Mouse (Mus musculus): ENCODE results near the gene Spata25. TPM values are rescaled to one million over a fixed set of nuclear protein-coding genes. Genes with fewer than 3 reads are reported as not detected.

Gene Spata25
- polyA plus RNA-seq, 1 experiment from 2014 or later = not detected

GRCm38 (mm10) chr2:164822636-164823165, 5.6 kb downstream of the Spata25 start, which contains the start of gene Zswim1:
Gene Zswim1 (plus strand): TSS chr2:164822686.
- peak within 1 kb of the TSS; percentile 63 for H3K4me2 ChIP-seq (ENCODE audit: low read length)
- DNase-seq (ENCODE audit: low spot score) (peak; percentile 100), ATAC-seq (replicated peaks; ENCODE audit: low FRiP score, low TSS enrichment, low read depth) (peak; percentile 99)
- H3K27me3 ChIP-seq (replicated peaks; ENCODE audit: control insufficient read depth, insufficient read depth, low read length) = no peaks in the 10 kb centered on the region
- H3K9ac ChIP-seq (ENCODE audit: low read length) = peak within 1 kb of the TSS; percentile 67
- H3K4me3 ChIP-seq (ENCODE audit: low read depth, low read length) = peak within 1 kb of the TSS; percentile 91
- peaks cover 47% of the 10 kb centered on the region for H3K36me3 ChIP-seq (ENCODE audit: control insufficient read depth, insufficient read depth, low read length)
- no peaks in the 10 kb centered on the region for H3K9me3 ChIP-seq (ENCODE audit: control insufficient read depth, low read length)
- peaks cover 13% of the 10 kb centered on the region for H3K4me1 ChIP-seq (replicated peaks; ENCODE audit: control insufficient read depth, insufficient read depth, low read length)
- H3K27ac ChIP-seq (ENCODE audit: low read depth) = peak within 1 kb of the TSS; percentile 71
- WGBS = under 1% methylated on average over 32 of the region's 32 CpGs

DNA sequence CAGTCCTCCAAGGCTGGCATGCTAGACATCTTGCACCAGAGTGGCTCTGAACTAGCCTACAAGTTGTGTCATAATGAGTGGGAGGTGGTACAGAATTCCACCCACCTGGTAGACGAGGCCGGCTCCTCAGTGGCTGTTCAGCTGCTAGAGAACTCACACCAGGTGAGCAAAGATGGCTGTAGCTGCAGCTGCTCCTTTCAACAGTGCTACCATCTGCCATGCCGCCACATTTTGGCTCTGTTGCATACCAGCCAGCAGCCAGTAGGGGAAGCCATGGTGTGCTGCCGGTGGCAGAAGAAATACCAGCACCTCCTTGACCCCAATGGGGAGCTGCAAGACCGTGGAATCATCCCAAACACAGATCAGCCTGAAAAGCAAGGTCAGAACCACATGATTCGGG, 7.3 kb downstream of the Spata25 start:
- Histone ChIP-seq H3K27ac (ENCODE audit: low read depth) (no peak overlapping the region), H3K36me3 (ENCODE audit: control insufficient read depth, insufficient read depth, low read length) (peaks cover 32% of the 10 kb centered on the region), H3K4me1 (replicated peaks; ENCODE audit: control insufficient read depth, insufficient read depth, low read length) (peaks cover 14% of the 10 kb centered on the region), H3K4me2 (ENCODE audit: low read length) (no peak overlapping the region), H3K9ac (ENCODE audit: low read length) (no peak overlapping the region), H3K27me3 (replicated peaks; ENCODE audit: control insufficient read depth, insufficient read depth, low read length) (no peaks in the 10 kb centered on the region), H3K4me3 (ENCODE audit: low read depth, low read length) (no peak overlapping the region; the same call in 1 of the 2 replicates), H3K9me3 (ENCODE audit: control insufficient read depth, low read length) (no peaks in the 10 kb centered on the region)
- DNase-seq (ENCODE audit: low spot score) = no peak
- 86% methylated on average over 6 of the region's 6 CpGs for WGBS
- ATAC-seq (replicated peaks; ENCODE audit: low FRiP score, low TSS enrichment, low read depth) = no peak

- DNase-seq (ENCODE audit: low spot score) = no peak
- Histone ChIP-seq H3K27me3 (replicated peaks; ENCODE audit: control insufficient read depth, insufficient read depth, low read length) (no peaks in the 10 kb centered on the region), H3K4me2 (ENCODE audit: low read length) (no peak overlapping the region), H3K36me3 (ENCODE audit: control insufficient read depth, insufficient read depth, low read length) (peaks cover 22% of the 10 kb centered on the region), H3K4me3 (ENCODE audit: low read depth, low read length) (no peak overlapping the region), H3K9me3 (ENCODE audit: control insufficient read depth, low read length) (no peaks in the 10 kb centered on the region), H3K4me1 (replicated peaks; ENCODE audit: control insufficient read depth, insufficient read depth, low read length) (peaks cover 7% of the 10 kb centered on the region), H3K27ac (ENCODE audit: low read depth) (no peak overlapping the region), H3K9ac (ENCODE audit: low read length) (no peak overlapping the region)
- 47% methylated on average over 5 of the region's 5 CpGs for WGBS
- no peak for ATAC-seq (replicated peaks; ENCODE audit: low FRiP score, low TSS enrichment, low read depth)
These were observed 10.6 kb downstream of the Spata25 start for GRCm38 (mm10) chr2:164817703-164818102.

- Histone ChIP-seq H3K4me3 (ENCODE audit: low read depth, low read length) (no peak overlapping the region), H3K9ac (ENCODE audit: low read length) (no peak overlapping the region), H3K4me2 (ENCODE audit: low read length) (no peak overlapping the region), H3K27me3 (replicated peaks; ENCODE audit: control insufficient read depth, insufficient read depth, low read length) (no peaks in the 10 kb centered on the region), H3K9me3 (ENCODE audit: control insufficient read depth, low read length) (no peaks in the 10 kb centered on the region), H3K27ac (ENCODE audit: low read depth) (peak overlapping the region; percentile 11; the same call in 1 of the 2 replicates), H3K4me1 (replicated peaks; ENCODE audit: control insufficient read depth, insufficient read depth, low read length) (peaks cover 5% of the 10 kb centered on the region), H3K36me3 (ENCODE audit: control insufficient read depth, insufficient read depth, low read length) (peaks cover 27% of the 10 kb centered on the region)
- ATAC-seq (replicated peaks; ENCODE audit: low FRiP score, low TSS enrichment, low read depth) = no peak
- DNase-seq (ENCODE audit: low spot score) = no peak
- WGBS = 75% methylated on average over 6 of the region's 6 CpGs
These were observed 11.1 kb downstream of the Spata25 start for GRCm38 (mm10) chr2:164817206-164817605.

- Histone ChIP-seq H3K27me3 (replicated peaks; ENCODE audit: control insufficient read depth, insufficient read depth, low read length) (no peaks in the 10 kb centered on the region), H3K4me3 (ENCODE audit: low read depth, low read length) (no peak overlapping the region), H3K36me3 (ENCODE audit: control insufficient read depth, insufficient read depth, low read length) (peaks cover 19% of the 10 kb centered on the region), H3K9ac (ENCODE audit: low read length) (no peak overlapping the region), H3K9me3 (ENCODE audit: control insufficient read depth, low read length) (no peaks in the 10 kb centered on the region), H3K4me2 (ENCODE audit: low read length) (no peak overlapping the region), H3K4me1 (replicated peaks; ENCODE audit: control insufficient read depth, insufficient read depth, low read length) (peaks cover 4% of the 10 kb centered on the region; the same call in 1 of the 2 replicates), H3K27ac (ENCODE audit: low read depth) (no peak overlapping the region)
- no peak for DNase-seq (ENCODE audit: low spot score)
- 90% methylated on average over 8 of the region's 8 CpGs for WGBS
- no peak for ATAC-seq (replicated peaks; ENCODE audit: low FRiP score, low TSS enrichment, low read depth)
These were observed 12.5 kb downstream of the Spata25 start for GRCm38 (mm10) chr2:164815821-164816220.

- ATAC-seq (replicated peaks; ENCODE audit: low FRiP score, low TSS enrichment, low read depth) (no peak), DNase-seq (ENCODE audit: low spot score) (no peak)
- Histone ChIP-seq H3K4me3 (ENCODE audit: low read depth, low read length) (no peak overlapping the region), H3K4me2 (ENCODE audit: low read length) (no peak overlapping the region), H3K27me3 (replicated peaks; ENCODE audit: control insufficient read depth, insufficient read depth, low read length) (no peaks in the 10 kb centered on the region), H3K27ac (ENCODE audit: low read depth) (no peak overlapping the region), H3K9ac (ENCODE audit: low read length) (no peak overlapping the region), H3K36me3 (ENCODE audit: control insufficient read depth, insufficient read depth, low read length) (peaks cover 14% of the 10 kb centered on the region), H3K4me1 (replicated peaks; ENCODE audit: control insufficient read depth, insufficient read depth, low read length) (peaks cover 4% of the 10 kb centered on the region; the same call in 1 of the 2 replicates), H3K9me3 (ENCODE audit: control insufficient read depth, low read length) (no peaks in the 10 kb centered on the region)
- WGBS = 88% methylated on average over 5 of the region's 5 CpGs
These were observed 13.0 kb downstream of the Spata25 start for GRCm38 (mm10) chr2:164815348-164815747.

DNA sequence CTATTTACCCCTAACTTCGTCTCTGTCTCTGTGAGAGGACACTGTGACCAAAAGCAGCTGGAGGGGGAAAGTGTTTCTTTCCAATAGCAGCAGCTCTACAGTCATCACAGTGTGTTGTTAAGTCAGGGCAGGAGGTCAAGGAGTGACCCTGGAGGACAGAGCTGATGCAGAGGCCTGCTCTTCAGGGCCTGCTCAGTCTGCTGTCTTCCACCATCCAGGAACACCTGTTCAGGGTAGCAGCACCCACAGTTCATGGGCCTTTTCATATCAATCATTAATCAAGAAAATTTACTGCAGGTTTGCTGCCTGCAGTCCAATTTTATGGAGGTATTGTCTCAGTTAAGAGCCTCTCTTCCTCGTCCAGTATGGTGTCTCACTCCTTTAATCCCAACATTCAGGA, 14.8 kb downstream of the Spata25 start:
- Histone ChIP-seq H3K27me3 (replicated peaks; ENCODE audit: control insufficient read depth, insufficient read depth, low read length) (no peaks in the 10 kb centered on the region), H3K4me3 (ENCODE audit: low read depth, low read length) (no peak overlapping the region), H3K4me1 (replicated peaks; ENCODE audit: control insufficient read depth, insufficient read depth, low read length) (peaks cover 4% of the 10 kb centered on the region; the same call in 1 of the 2 replicates), H3K9ac (ENCODE audit: low read length) (no peak overlapping the region), H3K36me3 (ENCODE audit: control insufficient read depth, insufficient read depth, low read length) (peaks cover 16% of the 10 kb centered on the region; the same call in 1 of the 2 replicates), H3K27ac (ENCODE audit: low read depth) (no peak overlapping the region), H3K4me2 (ENCODE audit: low read length) (no peak overlapping the region), H3K9me3 (ENCODE audit: control insufficient read depth, low read length) (no peaks in the 10 kb centered on the region)
- WGBS = 51% methylated on average over 2 of the region's 2 CpGs
- ATAC-seq (replicated peaks; ENCODE audit: low FRiP score, low TSS enrichment, low read depth) (no peak), DNase-seq (ENCODE audit: low spot score) (no peak)

DNA sequence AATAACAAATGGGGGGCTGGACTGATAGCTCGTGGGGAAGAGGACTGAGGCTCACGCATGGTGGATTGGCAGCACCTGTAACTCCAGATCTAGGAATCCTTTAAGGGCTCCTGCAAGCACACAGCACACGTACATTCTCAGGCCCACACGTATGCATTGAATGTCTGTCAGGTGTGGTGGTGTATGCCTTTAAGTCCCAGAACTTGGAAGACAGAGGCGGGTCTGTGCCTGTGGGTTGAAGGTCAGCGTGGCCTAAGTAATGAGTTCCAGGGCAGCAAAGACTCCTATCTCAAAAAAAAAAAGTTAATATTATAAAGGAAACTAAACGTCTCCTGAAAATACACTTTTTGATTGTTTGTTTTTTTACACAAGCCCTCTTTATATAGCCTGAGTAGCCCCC, 21.7 kb downstream of the Spata25 start:
- no peaks in the 10 kb centered on the region for H3K9me3 ChIP-seq (ENCODE audit: control insufficient read depth, low read length)
- no peak for ATAC-seq (replicated peaks; ENCODE audit: low FRiP score, low TSS enrichment, low read depth)
- no peak overlapping the region for H3K9ac ChIP-seq (ENCODE audit: low read length)
- H3K27me3 ChIP-seq (replicated peaks; ENCODE audit: control insufficient read depth, insufficient read depth, low read length) = no peaks in the 10 kb centered on the region
- peaks cover 12% of the 10 kb centered on the region for H3K4me1 ChIP-seq (replicated peaks; ENCODE audit: control insufficient read depth, insufficient read depth, low read length)
- no peak for DNase-seq (ENCODE audit: low spot score)
- no peak overlapping the region for H3K4me2 ChIP-seq (ENCODE audit: low read length)
- 74% methylated on average over 7 of the region's 7 CpGs for WGBS
- H3K36me3 ChIP-seq (ENCODE audit: control insufficient read depth, insufficient read depth, low read length) = 0 out of 2 replicates have a peak, but pooled peaks cover 6% of the 10 kb centered on the region
- H3K27ac ChIP-seq (ENCODE audit: low read depth) = no peak overlapping the region
- no peak overlapping the region for H3K4me3 ChIP-seq (ENCODE audit: low read depth, low read length)

DNA sequence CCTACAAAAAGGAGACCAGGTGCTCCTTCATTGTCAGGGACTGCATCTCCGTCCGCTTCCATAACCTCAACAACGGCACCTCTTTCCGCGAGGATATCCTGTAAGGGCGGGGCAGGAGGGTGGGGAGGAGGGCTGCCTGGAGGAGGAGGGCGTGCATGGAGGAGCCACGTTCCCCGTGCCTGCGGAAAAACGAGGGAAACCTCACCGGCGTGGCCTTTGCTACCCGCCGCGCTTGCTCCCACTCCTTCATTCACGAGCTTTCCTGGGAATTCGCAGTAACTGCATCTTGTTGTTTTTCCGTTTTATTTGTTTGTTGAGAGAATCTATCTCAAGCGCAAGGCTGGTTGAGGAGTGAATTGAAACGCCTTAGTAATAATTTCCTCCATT, 23.0 kb downstream of the Spata25 start:
- peak overlapping the region; percentile 81; the same call in 1 of the 2 replicates for H3K27ac ChIP-seq (ENCODE audit: low read depth)
- peaks cover 12% of the 10 kb centered on the region; the same call in 1 of the 2 replicates for H3K36me3 ChIP-seq (ENCODE audit: control insufficient read depth, insufficient read depth, low read length)
- H3K4me3 ChIP-seq (ENCODE audit: low read depth, low read length) = peak overlapping the region; percentile 91
- DNase-seq (ENCODE audit: low spot score) (no peak), ATAC-seq (replicated peaks; ENCODE audit: low FRiP score, low TSS enrichment, low read depth) (peak; percentile 63)
- H3K9ac ChIP-seq (ENCODE audit: low read length) = peak overlapping the region; percentile 82
- no peaks in the 10 kb centered on the region for H3K27me3 ChIP-seq (replicated peaks; ENCODE audit: control insufficient read depth, insufficient read depth, low read length)
- H3K9me3 ChIP-seq (ENCODE audit: control insufficient read depth, low read length) = no peaks in the 10 kb centered on the region
- H3K4me2 ChIP-seq (ENCODE audit: low read length) = peak overlapping the region; percentile 97
- WGBS = 2% methylated on average over 21 of the region's 21 CpGs
- H3K4me1 ChIP-seq (replicated peaks; ENCODE audit: control insufficient read depth, insufficient read depth, low read length) = peaks cover 12% of the 10 kb centered on the region

All from intestine, embryonic 14.5 days (tissue).